Mouse (Mus musculus) MEL (cell line): ENCODE data around the gene Gm28374. TPM values are rescaled to one million over a fixed set of nuclear protein-coding genes. Genes with fewer than 3 reads are reported as not detected.
A peak's percentile ranks its signal among the peaks of the same experiment; 100 is the strongest.

Source experiments
- DNase-seq: peaks from one replicate; pipeline ENCODE4 v3.0.0; 2011; ENCODE audit warnings: low read depth, low spot score
- H3K27ac ChIP-seq: 2 replicates; pipeline ENCODE4 v1.5.1; 2012; ENCODE audit warnings: low read depth, mild to moderate bottlenecking, control low read depth, low read length, moderate library complexity; ENCODE audit not compliant: control insufficient read depth
- H3K27me3 ChIP-seq, 2 experiments: fragments of 150-350 bp in 1 of 2; sonication (generic) in 1 of 2; 2 replicates each; pipeline ENCODE4 v1.6.1; 2012; ENCODE audit warnings: low read length in 2 of 2, mild to moderate bottlenecking in 2 of 2, improper control_type of control experiment in 1 of 2, moderate library complexity in 1 of 2; ENCODE audit not compliant: insufficient read depth in 2 of 2, control insufficient read depth in 1 of 2
- H3K36me3 ChIP-seq, 2 experiments: 2 replicates each; pipeline ENCODE4 v1.6.1; 2012 to 2014; ENCODE audit warnings: low read length in 2 of 2, improper control_type of control experiment in 1 of 2, inconsistent platforms in 1 of 2, mild to moderate bottlenecking in 1 of 2; ENCODE audit not compliant: insufficient read depth in 2 of 2, control insufficient read depth in 1 of 2
- H3K4me1 ChIP-seq, 2 experiments: fragments of 150-350 bp in 1 of 2; sonication (generic) in 1 of 2; 2 replicates each; pipeline ENCODE4 v1.6.1; 2012; ENCODE audit warnings: low read length in 2 of 2, improper control_type of control experiment in 1 of 2, mild to moderate bottlenecking in 1 of 2; ENCODE audit not compliant: insufficient read depth in 2 of 2, control insufficient read depth in 1 of 2
- H3K4me3 ChIP-seq, 2 experiments: fragments of 150-350 bp in 1 of 2; sonication (generic) in 1 of 2; 2 replicates each; pipeline ENCODE4 v1.5.1; 2012; ENCODE audit warnings: low read depth in 2 of 2, low read length in 2 of 2, mild to moderate bottlenecking in 2 of 2, moderate library complexity in 2 of 2, control low read depth in 1 of 2, improper control_type of control experiment in 1 of 2; ENCODE audit not compliant: control insufficient read depth in 1 of 2, insufficient read depth in 1 of 2
- H3K79me2 ChIP-seq: 2 replicates; pipeline ENCODE4 v1.6.1; 2012; ENCODE audit warnings: mild to moderate bottlenecking, low read length, moderate library complexity; ENCODE audit not compliant: control insufficient read depth, poor library complexity, insufficient read depth
- H3K9ac ChIP-seq: 2 replicates; pipeline ENCODE4 v1.6.1; 2012; ENCODE audit warnings: low read depth, mild to moderate bottlenecking, control low read depth, low read length, moderate library complexity; ENCODE audit not compliant: control insufficient read depth, poor library complexity, severe bottlenecking
- H3K9me3 ChIP-seq: fragments of 150-350 bp; sonication (generic); replicated peaks from 2 replicates; pipeline ENCODE4 v1.6.1; 2012; ENCODE audit warnings: mild to moderate bottlenecking, low read length, improper control_type of control experiment, moderate library complexity; ENCODE audit not compliant: insufficient read depth
- BHLHE40 ChIP-seq: IDR thresholded peaks from 2 replicates; pipeline ENCODE4 v1.6.1; 2012; ENCODE audit warnings: low read depth, mild to moderate bottlenecking, inconsistent platforms, low read length, improper control_type of control experiment, borderline replicate concordance
- CTCF ChIP-seq, 3 experiments: IDR thresholded peaks in 2 of 3; conservative IDR thresholded peaks in 1 of 3; 2 replicates each; pipeline ENCODE4 v1.5.1; 2011 to 2012; ENCODE audit warnings: low read length in 3 of 3, low read depth in 2 of 3, mild to moderate bottlenecking in 2 of 3, improper control_type of control experiment in 1 of 3, inconsistent platforms in 1 of 3, mixed read lengths in 1 of 3, moderate library complexity in 1 of 3; ENCODE audit not compliant: control insufficient read depth in 1 of 3, insufficient read depth in 1 of 3, poor library complexity in 1 of 3, severe bottlenecking in 1 of 3
- E2F4 ChIP-seq: IDR thresholded peaks from 2 replicates; pipeline ENCODE4 v1.6.1; 2011; ENCODE audit warnings: low read depth, low read length, improper control_type of control experiment, borderline replicate concordance
- ELF1 ChIP-seq: IDR thresholded peaks from 2 replicates; pipeline ENCODE4 v1.6.1; 2014; ENCODE audit warnings: low read depth, mild to moderate bottlenecking, inconsistent platforms, low read length, improper control_type of control experiment, moderate library complexity
- EP300 ChIP-seq, 2 experiments: IDR thresholded peaks; 2 replicates each; pipeline ENCODE4 v1.6.1; 2011; ENCODE audit warnings: improper control_type of control experiment in 2 of 2, low read length in 2 of 2, low read depth in 1 of 2, mild to moderate bottlenecking in 1 of 2
- ETS1 ChIP-seq: IDR thresholded peaks from 2 replicates; pipeline ENCODE4 v1.6.1; 2012; ENCODE audit warnings: low read depth, mild to moderate bottlenecking, inconsistent platforms, low read length, improper control_type of control experiment, moderate library complexity
- GABPA ChIP-seq: IDR thresholded peaks from 2 replicates; pipeline ENCODE4 v1.6.1; 2012; ENCODE audit warnings: low read depth, mild to moderate bottlenecking, inconsistent platforms, low read length, improper control_type of control experiment, moderate library complexity
- GATA1 ChIP-seq: IDR thresholded peaks from 2 replicates; pipeline ENCODE4 v1.6.1; 2011; ENCODE audit warnings: low read depth, low read length, improper control_type of control experiment
- HCFC1 ChIP-seq: IDR thresholded peaks from 2 replicates; pipeline ENCODE4 v1.6.1; 2012; ENCODE audit warnings: low read depth, mild to moderate bottlenecking, inconsistent platforms, low read length, improper control_type of control experiment, moderate library complexity
- JUND ChIP-seq: IDR thresholded peaks from 2 replicates; pipeline ENCODE4 v1.6.1; 2011; ENCODE audit warnings: low read depth, mild to moderate bottlenecking, improper control_type of control experiment, low read length
- KAT2A ChIP-seq: conservative IDR thresholded peaks from 2 replicates; pipeline ENCODE4 v1.6.1; 2012; ENCODE audit warnings: low read depth, low read length, improper control_type of control experiment, inconsistent platforms
- MAFK ChIP-seq: IDR thresholded peaks from 2 replicates; pipeline ENCODE4 v1.6.1; 2011; ENCODE audit warnings: low read depth, mild to moderate bottlenecking, low read length, improper control_type of control experiment, borderline replicate concordance
- MAX ChIP-seq: IDR thresholded peaks from 2 replicates; pipeline ENCODE4 v1.6.1; 2011; ENCODE audit warnings: low read length, improper control_type of control experiment
- MAZ ChIP-seq: IDR thresholded peaks from 2 replicates; pipeline ENCODE4 v1.6.1; 2012; ENCODE audit warnings: low read depth, mild to moderate bottlenecking, inconsistent platforms, low read length, improper control_type of control experiment
- MEF2A ChIP-seq: IDR thresholded peaks from 2 replicates; pipeline ENCODE4 v1.6.1; 2014; ENCODE audit warnings: low read depth, mild to moderate bottlenecking, inconsistent platforms, low read length, improper control_type of control experiment; ENCODE audit not compliant: poor library complexity, insufficient replicate concordance, severe bottlenecking; ENCODE audit errors: extremely low read depth
- MXI1 ChIP-seq: IDR thresholded peaks from 2 replicates; pipeline ENCODE4 v1.6.1; 2011; ENCODE audit warnings: mild to moderate bottlenecking, low read depth, low read length, improper control_type of control experiment
- MYB ChIP-seq: IDR thresholded peaks from 2 replicates; pipeline ENCODE4 v1.6.1; 2011; ENCODE audit warnings: mild to moderate bottlenecking, low read depth, low read length, improper control_type of control experiment
- MYC ChIP-seq: IDR thresholded peaks from 2 replicates; pipeline ENCODE4 v1.6.1; 2011; ENCODE audit warnings: low read depth, mild to moderate bottlenecking, low read length, improper control_type of control experiment, moderate library complexity
- NELFE ChIP-seq: IDR thresholded peaks from 2 replicates; pipeline ENCODE4 v1.6.1; 2011; ENCODE audit warnings: low read depth, low read length, improper control_type of control experiment
- POLR2A ChIP-seq, 2 experiments: IDR thresholded peaks; 2 replicates each; pipeline ENCODE4 v1.6.1; 2011 to 2012; ENCODE audit warnings: low read length in 2 of 2, mild to moderate bottlenecking in 2 of 2, control low read depth in 1 of 2, improper control_type of control experiment in 1 of 2, low read depth in 1 of 2, moderate library complexity in 1 of 2; ENCODE audit not compliant: control insufficient read depth in 1 of 2, insufficient read depth in 1 of 2, poor library complexity in 1 of 2
- POLR2AphosphoS2 ChIP-seq: IDR thresholded peaks from 2 replicates; pipeline ENCODE4 v1.6.1; 2011; ENCODE audit warnings: low read length, improper control_type of control experiment
- RAD21 ChIP-seq: IDR thresholded peaks from 2 replicates; pipeline ENCODE4 v1.6.1; 2011; ENCODE audit warnings: mild to moderate bottlenecking, low read depth, low read length, improper control_type of control experiment
- RCOR1 ChIP-seq: IDR thresholded peaks from 2 replicates; pipeline ENCODE4 v1.6.1; 2012; ENCODE audit warnings: low read depth, mild to moderate bottlenecking, inconsistent platforms, low read length, improper control_type of control experiment
- SIN3A ChIP-seq: IDR thresholded peaks from 2 replicates; pipeline ENCODE4 v1.6.1; 2012; ENCODE audit warnings: low read length, improper control_type of control experiment, inconsistent platforms
- SMC3 ChIP-seq: IDR thresholded peaks from 2 replicates; pipeline ENCODE4 v1.6.1; 2011; ENCODE audit warnings: low read depth, low read length, improper control_type of control experiment
- TAL1 ChIP-seq: IDR thresholded peaks from 2 replicates; pipeline ENCODE4 v1.6.1; 2012; ENCODE audit warnings: mild to moderate bottlenecking, inconsistent platforms, low read length, moderate library complexity, mixed read lengths
- TBP ChIP-seq: IDR thresholded peaks from 2 replicates; pipeline ENCODE4 v1.8.0; 2011; ENCODE audit warnings: low read depth, low read length, improper control_type of control experiment
- TCF12 ChIP-seq: IDR thresholded peaks from 2 replicates; pipeline ENCODE4 v1.6.1; 2014; ENCODE audit warnings: low read depth, mild to moderate bottlenecking, inconsistent platforms, low read length, improper control_type of control experiment, moderate library complexity
- UBTF ChIP-seq: IDR thresholded peaks from 2 replicates; pipeline ENCODE4 v1.6.1; 2012; ENCODE audit warnings: low read depth, mild to moderate bottlenecking, inconsistent platforms, low read length, improper control_type of control experiment, moderate library complexity, borderline replicate concordance; ENCODE audit not compliant: insufficient read depth
- USF1 ChIP-seq: IDR thresholded peaks from 2 replicates; pipeline ENCODE4 v1.6.1; 2014; ENCODE audit warnings: low read depth, mild to moderate bottlenecking, inconsistent platforms, low read length, improper control_type of control experiment, moderate library complexity
- USF2 ChIP-seq, 2 experiments: IDR thresholded peaks; 2 replicates each; pipeline ENCODE4 v1.6.1; 2011 to 2012; ENCODE audit warnings: improper control_type of control experiment in 2 of 2, low read length in 2 of 2, borderline replicate concordance in 1 of 2, inconsistent platforms in 1 of 2, low read depth in 1 of 2, mild to moderate bottlenecking in 1 of 2; ENCODE audit not compliant: insufficient read depth in 1 of 2
- ZC3H11A ChIP-seq: IDR thresholded peaks from 2 replicates; pipeline ENCODE4 v1.6.1; 2012; ENCODE audit warnings: low read depth, mild to moderate bottlenecking, inconsistent platforms, low read length, improper control_type of control experiment
- ZKSCAN1 ChIP-seq: IDR thresholded peaks from 2 replicates; pipeline ENCODE4 v1.6.1; 2012; ENCODE audit warnings: low read depth, mild to moderate bottlenecking, inconsistent platforms, low read length, improper control_type of control experiment, moderate library complexity
- ZMIZ1 ChIP-seq: IDR thresholded peaks from 2 replicates; pipeline ENCODE4 v1.6.1; 2012; ENCODE audit warnings: low read depth, mild to moderate bottlenecking, inconsistent platforms, low read length, improper control_type of control experiment, moderate library complexity
- ZNF384 ChIP-seq: IDR thresholded peaks from 2 replicates; pipeline ENCODE4 v1.6.1; 2012; ENCODE audit warnings: low read depth, mild to moderate bottlenecking, inconsistent platforms, low read length, improper control_type of control experiment
- polyA plus RNA-seq, 2 experiments: library from polyadenylated mRNA; stranded (reverse) in 1 of 2; unstranded in 1 of 2; fragments of >175 nt in 1 of 2; fragments of >200 nt in 1 of 2; gene quantifications; 2 replicates each; pipeline versions ENCODE4 v1.2.1 to v1.2.4; 2012; ENCODE audit warnings: low replicate concordance in 2 of 2, low read depth in 1 of 2; ENCODE audit not compliant: insufficient read length in 2 of 2, insufficient read depth in 1 of 2, missing spikeins in 1 of 2
- total RNA-seq: library from RNA; depleted of rRNA; stranded (reverse); fragments of 300-350 nt; gene quantifications from 2 replicates; pipeline ENCODE4 v1.2.3, GENCODE M21; 2012

Gm28374 gene
- total and polyA plus RNA-seq, 3 experiments = 0.42 to 0.46 TPM; not detected in 1

DNA sequence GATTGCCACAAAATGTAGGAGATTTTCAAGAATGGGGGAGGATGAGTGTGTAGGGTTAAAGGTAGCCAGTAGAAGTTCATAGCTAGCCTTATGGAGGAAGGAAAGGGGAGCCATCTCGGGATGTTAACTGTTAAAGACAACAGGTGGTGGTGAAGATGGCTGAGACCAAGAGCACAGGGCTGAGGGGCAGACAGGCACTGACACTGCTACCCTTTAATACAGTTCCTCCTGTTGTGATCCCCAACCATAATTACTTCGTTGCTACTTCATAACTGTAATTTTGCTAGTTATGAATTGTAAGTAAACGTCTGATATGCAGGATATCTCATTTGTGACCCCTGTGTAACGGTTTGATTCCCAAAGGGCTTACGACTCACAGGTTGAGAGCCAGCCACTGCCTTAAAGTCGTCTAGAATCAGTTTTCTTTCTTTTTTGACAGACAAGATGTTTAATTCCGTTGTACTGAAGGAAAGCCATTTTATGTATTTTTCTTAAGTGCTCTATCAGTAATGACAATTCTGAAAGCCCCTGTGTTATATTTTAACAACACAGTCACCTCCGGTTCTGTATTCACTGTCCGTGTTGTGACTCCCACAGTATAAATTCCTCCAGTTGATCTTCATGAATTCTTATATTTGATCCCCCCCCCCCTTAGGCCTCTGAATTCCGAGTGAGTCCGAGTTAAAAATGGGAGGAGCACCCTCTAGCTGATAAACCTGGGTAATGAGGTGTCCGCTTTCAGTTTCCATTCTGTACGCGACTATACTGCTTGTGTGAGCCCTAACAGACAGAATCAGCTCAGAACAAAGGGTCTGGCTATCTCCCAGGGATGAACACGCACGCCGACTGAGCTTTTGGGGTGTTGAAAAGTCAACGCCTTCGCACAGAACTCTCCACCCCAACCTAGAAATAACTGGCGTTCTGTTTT, 36.4 kb downstream of the Gm28374 start:
- DNase-seq = peak; percentile 87
- H3K4me3 ChIP-seq = peak overlapping the region; percentile 61 to 75
- peaks cover 3 to 23% of the 10 kb centered on the region in 2 experiments; a peak in 3 of 4 replicates for H3K4me1 ChIP-seq
- H3K27ac ChIP-seq = peak overlapping the region; percentile 94
- peaks cover 0 to 12% of the 10 kb centered on the region in 2 experiments; a peak in 1 of 4 replicates for H3K36me3 ChIP-seq
- no peaks in the 10 kb centered on the region for H3K27me3 ChIP-seq
- no peaks in the 10 kb centered on the region for H3K9me3 ChIP-seq
- H3K79me2 ChIP-seq = peaks cover 22% of the 10 kb centered on the region
- H3K9ac ChIP-seq = peak overlapping the region; percentile 77
- no peak for TF ChIP-seq ZKSCAN1
- TF ChIP-seq NELFE = 0 out of 2 replicates have a peak, but pooled peaks have one; percentile 31
- 0 out of 2 replicates have a peak, but pooled peaks have one; percentile 14 for TF ChIP-seq MYC
- TF ChIP-seq ZC3H11A = no peak
- no peak; the same call in 1 of the 2 replicates for TF ChIP-seq SIN3A
- no peak for TF ChIP-seq MEF2A
- peak; percentile 8; the same call in 1 of the 2 replicates for TF ChIP-seq GATA1
- TF ChIP-seq MYB = no peak
- TF ChIP-seq RAD21 = peak; percentile 1; the same call in 1 of the 2 replicates
- peak; percentile 78; the same call in 1 of the 2 replicates for TF ChIP-seq MAZ
- no peak for TF ChIP-seq SMC3
- no peak for TF ChIP-seq POLR2AphosphoS2
- TF ChIP-seq ETS1 = no peak
- no peak for TF ChIP-seq JUND
- TF ChIP-seq TBP = no peak; the same call in 1 of the 2 replicates
- TF ChIP-seq USF1 = no peak
- TF ChIP-seq CTCF (IDR thresholded peaks at IDR 0.05 in 2 of 3, conservative IDR thresholded peaks at IDR 0.05 in 1 of 3; ENCODE audit: control insufficient read depth in 1 of 3, insufficient read depth in 1 of 3, low read depth in 2 of 3, low read length in 3 of 3, poor library complexity in 1 of 3, severe bottlenecking in 1 of 3) = peak in 1 of 3 experiments; percentile 11; a peak in 1 of 6 replicates
- peak; percentile 31; the same call in 1 of the 2 replicates for TF ChIP-seq KAT2A
- peak; percentile 40 for TF ChIP-seq MAX
- no peak for TF ChIP-seq GABPA
- no peak for TF ChIP-seq USF2 (IDR thresholded peaks at IDR 0.05; ENCODE audit: borderline replicate concordance in 1 of 2, insufficient read depth in 1 of 2, low read depth in 1 of 2, low read length in 2 of 2)
- no peak for TF ChIP-seq RCOR1
- TF ChIP-seq TAL1 = no peak
- no peak for TF ChIP-seq BHLHE40
- no peak for TF ChIP-seq UBTF
- no peak for TF ChIP-seq ZNF384
- TF ChIP-seq MXI1 = no peak; the same call in 1 of the 2 replicates
- no peak; a peak in 1 of 4 replicates for TF ChIP-seq EP300 (IDR thresholded peaks at IDR 0.05; ENCODE audit: low read depth in 1 of 2, low read length in 2 of 2)
- no peak for TF ChIP-seq TCF12
- peak; percentile 46 for TF ChIP-seq HCFC1
- no peak for TF ChIP-seq MAFK
- TF ChIP-seq E2F4 = no peak
- no peak; the same call in 1 of the 2 replicates for TF ChIP-seq ZMIZ1
- no peak for TF ChIP-seq ELF1
- no peak; a peak in 1 of 4 replicates for TF ChIP-seq POLR2A (IDR thresholded peaks at IDR 0.05; ENCODE audit: control insufficient read depth in 1 of 2, insufficient read depth in 1 of 2, low read depth in 1 of 2, low read length in 2 of 2, poor library complexity in 1 of 2)
